Mouse (Mus musculus): Measurements from ENCODE around the gene Usp35.

DNA sequence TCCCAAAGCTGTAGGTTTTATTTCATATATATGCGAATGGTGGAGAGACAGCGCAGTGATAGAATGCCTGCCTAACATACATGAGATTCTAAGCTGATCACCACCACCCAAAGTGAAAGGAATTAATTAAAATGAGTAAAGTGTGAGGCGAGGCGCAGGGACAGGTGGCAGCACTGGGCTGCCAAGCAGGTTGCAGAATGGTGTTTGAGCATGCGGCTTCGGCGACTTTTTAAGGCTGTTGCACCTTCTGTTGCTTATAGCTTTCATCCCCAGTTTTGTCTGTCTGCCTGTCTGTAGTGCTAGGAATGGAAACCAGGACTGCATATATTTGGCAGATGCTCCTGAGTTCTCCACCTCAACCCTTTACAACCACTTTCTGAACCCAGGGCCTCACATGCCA is 7.8 kb upstream of the Usp35 start:
- TF ChIP-seq CTCF (IDR thresholded peaks at IDR 0.05; ENCODE audit: borderline replicate concordance, insufficient read depth, low read depth, low read length) (peak; percentile 55; the same call in 1 of the 2 replicates), POLR2A (IDR thresholded peaks at IDR 0.05; ENCODE audit: borderline replicate concordance, insufficient read depth, low read length) (no peak)

All from cerebellum, adult 2 months (tissue).